Mouse (Mus musculus) MEL (cell line): ENCODE measurements around the gene Atp1a3. TPM values are rescaled to one million over a fixed set of nuclear protein-coding genes. Genes with fewer than 3 reads are reported as not detected.

Experiments
- DNase-seq: peaks from one replicate; pipeline ENCODE4 v3.0.0; 2011; ENCODE audit warnings: low read depth, low spot score
- H3K27ac ChIP-seq: 2 replicates; pipeline ENCODE4 v1.5.1; 2012; ENCODE audit warnings: low read depth, mild to moderate bottlenecking, control low read depth, low read length, moderate library complexity; ENCODE audit not compliant: control insufficient read depth
- H3K27me3 ChIP-seq, 2 experiments: fragments of 150-350 bp in 1 of 2; sonication (generic) in 1 of 2; 2 replicates each; pipeline ENCODE4 v1.6.1; 2012; ENCODE audit warnings: low read length in 2 of 2, mild to moderate bottlenecking in 2 of 2, improper control_type of control experiment in 1 of 2, moderate library complexity in 1 of 2; ENCODE audit not compliant: insufficient read depth in 2 of 2, control insufficient read depth in 1 of 2
- H3K36me3 ChIP-seq, 2 experiments: 2 replicates each; pipeline ENCODE4 v1.6.1; 2012 to 2014; ENCODE audit warnings: low read length in 2 of 2, improper control_type of control experiment in 1 of 2, inconsistent platforms in 1 of 2, mild to moderate bottlenecking in 1 of 2; ENCODE audit not compliant: insufficient read depth in 2 of 2, control insufficient read depth in 1 of 2
- H3K4me1 ChIP-seq, 2 experiments: fragments of 150-350 bp in 1 of 2; sonication (generic) in 1 of 2; 2 replicates each; pipeline ENCODE4 v1.6.1; 2012; ENCODE audit warnings: low read length in 2 of 2, improper control_type of control experiment in 1 of 2, mild to moderate bottlenecking in 1 of 2; ENCODE audit not compliant: insufficient read depth in 2 of 2, control insufficient read depth in 1 of 2
- H3K4me3 ChIP-seq, 2 experiments: fragments of 150-350 bp in 1 of 2; sonication (generic) in 1 of 2; 2 replicates each; pipeline ENCODE4 v1.5.1; 2012; ENCODE audit warnings: low read depth in 2 of 2, low read length in 2 of 2, mild to moderate bottlenecking in 2 of 2, moderate library complexity in 2 of 2, control low read depth in 1 of 2, improper control_type of control experiment in 1 of 2; ENCODE audit not compliant: control insufficient read depth in 1 of 2, insufficient read depth in 1 of 2
- H3K79me2 ChIP-seq: 2 replicates; pipeline ENCODE4 v1.6.1; 2012; ENCODE audit warnings: mild to moderate bottlenecking, low read length, moderate library complexity; ENCODE audit not compliant: control insufficient read depth, poor library complexity, insufficient read depth
- H3K9ac ChIP-seq: 2 replicates; pipeline ENCODE4 v1.6.1; 2012; ENCODE audit warnings: low read depth, mild to moderate bottlenecking, control low read depth, low read length, moderate library complexity; ENCODE audit not compliant: control insufficient read depth, poor library complexity, severe bottlenecking
- H3K9me3 ChIP-seq: fragments of 150-350 bp; sonication (generic); replicated peaks from 2 replicates; pipeline ENCODE4 v1.6.1; 2012; ENCODE audit warnings: mild to moderate bottlenecking, low read length, improper control_type of control experiment, moderate library complexity; ENCODE audit not compliant: insufficient read depth
- CHD1 ChIP-seq: IDR thresholded peaks from 2 replicates; pipeline ENCODE4 v1.6.1; 2012; ENCODE audit warnings: low read depth, mild to moderate bottlenecking, inconsistent platforms, low read length, improper control_type of control experiment
- CHD2 ChIP-seq: IDR thresholded peaks from 2 replicates; pipeline ENCODE4 v1.6.1; 2011; ENCODE audit warnings: low read length, improper control_type of control experiment
- EP300 ChIP-seq, 2 experiments: IDR thresholded peaks; 2 replicates each; pipeline ENCODE4 v1.6.1; 2011; ENCODE audit warnings: improper control_type of control experiment in 2 of 2, low read length in 2 of 2, low read depth in 1 of 2, mild to moderate bottlenecking in 1 of 2
- GABPA ChIP-seq: IDR thresholded peaks from 2 replicates; pipeline ENCODE4 v1.6.1; 2012; ENCODE audit warnings: low read depth, mild to moderate bottlenecking, inconsistent platforms, low read length, improper control_type of control experiment, moderate library complexity
- GATA1 ChIP-seq: IDR thresholded peaks from 2 replicates; pipeline ENCODE4 v1.6.1; 2011; ENCODE audit warnings: low read depth, low read length, improper control_type of control experiment
- MAFK ChIP-seq: IDR thresholded peaks from 2 replicates; pipeline ENCODE4 v1.6.1; 2011; ENCODE audit warnings: low read depth, mild to moderate bottlenecking, low read length, improper control_type of control experiment, borderline replicate concordance
- MYB ChIP-seq: IDR thresholded peaks from 2 replicates; pipeline ENCODE4 v1.6.1; 2011; ENCODE audit warnings: mild to moderate bottlenecking, low read depth, low read length, improper control_type of control experiment
- NRF1 ChIP-seq: IDR thresholded peaks from 2 replicates; pipeline ENCODE4 v1.6.1; 2014; ENCODE audit warnings: low read depth, mild to moderate bottlenecking, inconsistent platforms, low read length, improper control_type of control experiment, moderate library complexity; ENCODE audit not compliant: poor library complexity, insufficient read depth, severe bottlenecking
- POLR2AphosphoS2 ChIP-seq: IDR thresholded peaks from 2 replicates; pipeline ENCODE4 v1.6.1; 2011; ENCODE audit warnings: low read length, improper control_type of control experiment
- POLR2AphosphoS5 ChIP-seq: IDR thresholded peaks from 2 replicates; pipeline ENCODE4 v1.6.1; 2012; ENCODE audit warnings: low read depth, borderline replicate concordance, mild to moderate bottlenecking, inconsistent platforms, low read length, moderate library complexity, mixed read lengths
- USF2 ChIP-seq, 2 experiments: IDR thresholded peaks; 2 replicates each; pipeline ENCODE4 v1.6.1; 2011 to 2012; ENCODE audit warnings: improper control_type of control experiment in 2 of 2, low read length in 2 of 2, borderline replicate concordance in 1 of 2, inconsistent platforms in 1 of 2, low read depth in 1 of 2, mild to moderate bottlenecking in 1 of 2; ENCODE audit not compliant: insufficient read depth in 1 of 2
- ZNF384 ChIP-seq: IDR thresholded peaks from 2 replicates; pipeline ENCODE4 v1.6.1; 2012; ENCODE audit warnings: low read depth, mild to moderate bottlenecking, inconsistent platforms, low read length, improper control_type of control experiment
- polyA plus RNA-seq, 2 experiments: library from polyadenylated mRNA; stranded (reverse) in 1 of 2; unstranded in 1 of 2; fragments of >175 nt in 1 of 2; fragments of >200 nt in 1 of 2; gene quantifications; 2 replicates each; pipeline versions ENCODE4 v1.2.1 to v1.2.4; 2012; ENCODE audit warnings: low replicate concordance in 2 of 2, low read depth in 1 of 2; ENCODE audit not compliant: insufficient read length in 2 of 2, insufficient read depth in 1 of 2, missing spikeins in 1 of 2
- total RNA-seq: library from RNA; depleted of rRNA; stranded (reverse); fragments of 300-350 nt; gene quantifications from 2 replicates; pipeline ENCODE4 v1.2.3, GENCODE M21; 2012

The Atp1a3 gene
- total and polyA plus RNA-seq, 3 experiments = 0.19 to 3.5 TPM; not detected in 1

- TF ChIP-seq GABPA = no peak
- no peak for TF ChIP-seq NRF1
- TF ChIP-seq EP300 (IDR thresholded peaks at IDR 0.05; ENCODE audit: low read depth in 1 of 2, low read length in 2 of 2) = no peak
- no peak for TF ChIP-seq MAFK
- TF ChIP-seq CHD1 = no peak
- no peak for TF ChIP-seq CHD2
- TF ChIP-seq MYB = no peak
- TF ChIP-seq ZNF384 = no peak
- no peak for TF ChIP-seq USF2 (IDR thresholded peaks at IDR 0.05; ENCODE audit: borderline replicate concordance in 1 of 2, insufficient read depth in 1 of 2, low read depth in 1 of 2, low read length in 2 of 2)
- no peak for TF ChIP-seq POLR2AphosphoS2
- no peak for TF ChIP-seq POLR2AphosphoS5
- TF ChIP-seq GATA1 = no peak
Measured at GRCm38 (mm10) chr7:24971261-24971971, 34.3 kb downstream of the Atp1a3 start (continued).

GRCm38 (mm10) chr7:24970341-24970740 is 35.4 kb downstream of the Atp1a3 start:
- H3K27me3 ChIP-seq = no peaks in the 10 kb centered on the region

GRCm38 (mm10) chr7:24969805-24970204 is 36.0 kb downstream of the Atp1a3 start:
- H3K4me1 ChIP-seq = peaks cover 7 to 20% of the 10 kb centered on the region in 2 experiments
- peaks cover 6% of the 10 kb centered on the region; the same call in 1 of the 2 replicates for H3K79me2 ChIP-seq
- H3K4me3 ChIP-seq = no peak overlapping the region
- no peaks in the 10 kb centered on the region for H3K9me3 ChIP-seq
- no peak for TF ChIP-seq CHD1
- H3K27ac ChIP-seq = no peak overlapping the region
- H3K9ac ChIP-seq = no peak overlapping the region
- no peaks in the 10 kb centered on the region for H3K27me3 ChIP-seq
- no peak for DNase-seq
- H3K36me3 ChIP-seq = peaks cover 0 to 21% of the 10 kb centered on the region in 2 experiments; a peak in 2 of 4 replicates

More at GRCm38 (mm10) chr7:24970341-24970740, 35.4 kb downstream of the Atp1a3 start:
- Histone ChIP-seq H3K4me3 (no peak overlapping the region), H3K4me1 (peaks cover 7 to 20% of the 10 kb centered on the region in 2 experiments), H3K27ac (no peak overlapping the region), H3K79me2 (peaks cover 6% of the 10 kb centered on the region; the same call in 1 of the 2 replicates), H3K9ac (no peak overlapping the region), H3K9me3 (no peaks in the 10 kb centered on the region), H3K36me3 (peaks cover 0 to 21% of the 10 kb centered on the region in 2 experiments; a peak in 2 of 4 replicates)
- DNase-seq = no peak
- no peak for TF ChIP-seq POLR2AphosphoS5
